Mouse (Mus musculus) CD4-positive, CD25-positive, alpha-beta regulatory T cell, adult 4 months (primary cell): ENCODE measurements around the gene Etfbkmt. TPM values are rescaled to one million over a fixed set of nuclear protein-coding genes. Genes with fewer than 3 reads are reported as not detected.
"Not testable (repeated sequence)": the region's sequence is repeated elsewhere in the genome, so short reads cannot be mapped to it uniquely, and the experiment has no call there.

Experiments used
- ATAC-seq: one replicate; pipeline ENCODE4 v1.8.0; 2017
- polyA plus RNA-seq, 2 experiments: library from polyadenylated mRNA; unstranded; fragments of 100-300 nt; shearing (Covaris generic); gene quantifications; one replicate each; pipeline ENCODE4 v1.2.1; 2017

Gene Etfbkmt
- polyA plus RNA-seq, 2 experiments from 2014 or later: 101 to 109 TPM

- no peak for ATAC-seq
These were observed 5.1 kb upstream of the Etfbkmt start for GRCm38 (mm10) chr6:149134391-149135150.

- no peak for ATAC-seq
These were observed 4.0 kb upstream of the Etfbkmt start for GRCm38 (mm10) chr6:149135631-149136030.

DNA sequence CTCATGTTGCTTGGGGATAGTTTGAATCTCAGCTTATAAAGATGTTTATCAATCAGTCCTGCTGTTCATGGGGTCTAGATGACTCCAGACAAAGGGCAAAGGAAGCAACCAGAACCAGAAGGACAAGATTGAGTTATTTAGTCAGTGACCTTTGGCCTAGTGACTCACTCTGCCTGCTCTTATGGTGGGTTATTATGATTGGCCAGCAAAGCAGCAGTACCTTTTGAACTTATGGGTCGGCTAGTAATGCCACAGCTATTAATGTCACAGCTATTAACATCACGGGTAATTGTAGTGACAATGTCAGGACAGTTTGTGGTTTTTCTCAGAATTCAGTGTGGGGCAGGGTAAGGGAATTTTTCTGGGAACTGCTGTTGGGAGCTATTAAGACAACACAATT, 1.7 kb upstream of the Etfbkmt start:
- ATAC-seq: no peak

GRCm38 (mm10) chr6:149139011-149139410, 638 bp upstream of the Etfbkmt start:
- no peak for ATAC-seq

- ATAC-seq: peak; percentile 91
These were observed 1.9 kb downstream of the Etfbkmt start for GRCm38 (mm10) chr6:149141393-149142173.

DNA sequence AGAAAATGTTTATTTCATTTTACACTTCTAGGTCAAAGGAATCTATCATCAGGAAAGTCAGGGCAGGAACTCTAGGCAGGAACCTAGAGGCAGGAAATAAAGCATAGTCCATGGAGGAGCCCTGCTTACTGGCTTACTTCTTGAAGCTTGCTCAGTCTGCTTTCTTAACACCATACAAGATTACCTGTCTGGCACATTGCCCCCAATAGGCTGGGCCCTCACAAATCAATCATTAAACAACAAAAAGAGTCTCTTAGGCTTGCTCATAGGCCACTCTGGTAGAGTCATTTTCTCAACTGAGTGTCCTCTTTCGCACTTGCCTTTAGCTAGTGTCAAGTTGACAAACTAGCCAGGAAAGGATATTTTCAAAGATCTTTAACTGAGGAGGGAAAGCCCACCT, 5.5 kb downstream of the Etfbkmt start:
- no peak for ATAC-seq

DNA sequence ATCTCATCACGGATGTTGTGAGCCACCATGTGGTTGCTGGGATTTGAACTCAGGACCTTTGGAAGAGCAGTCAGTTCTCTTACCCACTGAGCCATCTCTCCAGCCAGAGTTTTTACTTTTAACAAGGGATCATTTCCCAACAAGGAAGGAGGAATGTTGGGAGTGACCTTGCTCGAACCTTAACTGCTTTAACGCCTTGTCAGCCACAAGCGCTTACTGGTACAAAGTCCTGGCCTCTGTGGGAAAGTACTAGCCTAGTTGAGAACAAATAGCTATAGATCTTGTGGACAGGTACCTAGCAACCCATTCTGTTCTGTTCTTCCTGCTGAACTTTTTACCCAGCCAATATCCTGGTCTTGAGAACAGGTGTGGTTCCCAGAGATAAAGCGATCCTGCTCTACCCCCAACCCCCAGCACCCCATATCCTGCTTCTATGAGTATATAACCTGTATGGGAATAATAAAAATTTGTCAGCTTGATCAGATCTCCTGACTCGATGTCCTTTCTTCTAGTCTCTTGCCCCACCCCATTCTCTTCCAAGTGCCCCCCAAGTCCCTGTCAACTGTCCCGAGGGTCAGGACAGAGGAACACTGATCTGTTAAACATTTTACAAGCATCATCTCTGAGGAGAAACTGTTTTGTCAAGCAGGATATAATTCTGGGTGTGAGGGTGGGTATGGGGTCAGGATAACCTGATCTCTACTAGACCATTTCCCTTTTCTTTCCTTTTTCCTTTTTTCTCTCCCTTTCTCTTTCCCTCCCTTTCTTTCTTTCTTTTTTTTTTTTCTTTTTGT, 9.0 kb downstream of the Etfbkmt start:
- ATAC-seq: no peak

DNA sequence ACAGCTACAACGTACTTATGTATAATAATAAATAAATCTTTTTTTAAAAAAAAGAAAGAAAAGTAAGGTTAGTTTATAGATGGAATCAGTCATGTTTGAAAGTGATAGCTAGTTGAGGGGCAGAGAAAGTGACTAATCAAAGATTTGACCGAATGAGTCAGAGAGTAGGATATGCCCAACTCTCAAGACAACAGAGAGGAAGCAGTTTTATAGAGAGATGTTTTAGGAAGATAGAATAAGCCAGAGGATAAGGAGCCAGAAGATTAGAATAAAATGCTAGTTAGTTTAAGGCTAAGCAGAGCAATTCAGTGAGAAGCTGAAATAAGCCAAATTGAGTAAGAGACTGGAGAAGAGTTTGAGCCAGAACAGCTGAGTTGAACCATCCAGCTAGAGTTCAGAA, 12.5 kb downstream of the Etfbkmt start:
- ATAC-seq: no peak

GRCm38 (mm10) chr6:149153473-149154115, 13.9 kb downstream of the Etfbkmt start:
- no peak for ATAC-seq

DNA sequence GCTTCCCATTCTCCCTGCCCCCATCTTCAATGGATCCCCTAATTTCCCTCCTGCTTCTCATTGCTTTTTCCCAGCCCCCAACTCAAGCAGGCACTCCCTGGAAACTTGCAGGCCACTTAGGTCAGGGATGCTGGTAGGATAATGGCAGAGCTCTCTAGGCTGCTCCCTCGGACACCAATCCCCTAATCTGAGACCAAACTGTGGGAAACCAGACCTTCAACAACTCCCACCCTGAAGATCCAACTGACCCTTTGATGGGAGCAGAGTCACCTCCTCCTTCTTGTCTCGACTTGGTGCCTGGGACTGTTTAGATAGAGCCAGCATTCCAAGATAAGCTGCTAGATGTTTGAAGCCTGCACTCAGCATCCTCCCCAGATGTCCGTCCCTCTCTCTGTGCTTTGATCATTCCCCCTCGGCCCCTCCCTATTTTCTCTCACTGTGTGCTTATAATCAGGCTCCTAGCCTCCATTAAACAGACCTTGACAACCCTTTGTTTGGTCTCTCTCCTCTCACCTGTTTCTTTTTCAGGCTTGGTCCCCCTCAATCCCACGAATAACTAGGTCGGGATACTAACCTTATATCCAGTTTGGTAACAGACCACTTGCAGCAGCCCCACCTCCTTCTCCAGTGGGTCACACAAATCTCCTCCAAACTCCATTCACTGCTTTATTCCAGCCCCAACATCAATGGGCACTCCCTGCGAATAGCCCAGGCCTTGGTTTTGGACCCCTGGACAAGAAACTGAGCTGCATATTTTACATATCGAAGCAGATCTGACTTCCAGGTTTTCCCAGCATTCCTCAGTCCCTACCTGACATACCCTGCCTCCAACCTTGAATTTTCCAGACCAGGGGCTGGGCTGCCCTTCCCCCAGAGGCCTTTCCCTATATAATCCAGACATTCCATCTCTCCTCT, 14.7 kb downstream of the Etfbkmt start:
- ATAC-seq: no peak

- no peak for ATAC-seq
These were observed 15.6 kb downstream of the Etfbkmt start for GRCm38 (mm10) chr6:149155031-149155841.

DNA sequence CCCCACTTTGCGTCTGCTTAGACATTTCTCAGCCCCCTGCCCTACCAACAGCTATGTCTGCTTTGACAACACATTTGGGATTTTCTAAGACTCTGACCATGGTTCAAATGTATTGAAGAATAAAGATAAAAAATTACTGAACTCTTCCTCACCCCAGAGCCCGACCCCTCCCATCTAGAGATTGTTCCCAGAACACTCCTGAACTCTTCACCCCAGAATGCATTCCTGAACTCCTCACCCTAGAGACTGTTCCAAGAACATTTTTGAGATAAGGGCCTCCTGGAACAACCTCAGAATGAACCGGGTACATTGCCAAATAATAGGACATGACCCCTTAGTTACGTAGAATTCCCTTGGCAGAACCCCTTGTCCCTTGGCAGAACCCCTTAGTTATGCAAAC, 27.4 kb downstream of the Etfbkmt start:
- ATAC-seq: not testable (repeated sequence)

DNA sequence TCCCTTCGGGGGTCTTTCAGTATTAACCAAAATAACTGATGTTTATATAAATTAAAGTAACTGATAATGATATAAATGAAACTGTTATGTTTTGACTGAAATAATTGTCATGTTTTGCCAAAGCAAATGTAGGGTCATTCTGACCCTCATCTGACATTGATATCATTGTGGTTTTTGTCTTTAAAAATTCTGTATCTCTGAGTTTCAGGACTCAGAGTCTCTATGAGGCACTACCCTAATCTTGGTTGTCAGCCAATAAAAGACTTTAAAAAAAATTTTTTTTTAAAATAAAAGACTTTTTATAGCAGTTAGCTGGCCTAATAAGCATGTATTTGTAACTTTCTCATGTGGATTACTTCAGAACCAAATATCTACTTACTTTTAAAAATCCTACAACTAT, 28.0 kb downstream of the Etfbkmt start:
- no peak for ATAC-seq

- ATAC-seq: no peak
These were observed 28.8 kb downstream of the Etfbkmt start for GRCm38 (mm10) chr6:149168436-149168835.

GRCm38 (mm10) chr6:149169965-149170364, 30.3 kb downstream of the Etfbkmt start:
- not testable (repeated sequence) for ATAC-seq

- no peak for ATAC-seq
These were observed 34.4 kb downstream of the Etfbkmt start for GRCm38 (mm10) chr6:149173831-149174625.

DNA sequence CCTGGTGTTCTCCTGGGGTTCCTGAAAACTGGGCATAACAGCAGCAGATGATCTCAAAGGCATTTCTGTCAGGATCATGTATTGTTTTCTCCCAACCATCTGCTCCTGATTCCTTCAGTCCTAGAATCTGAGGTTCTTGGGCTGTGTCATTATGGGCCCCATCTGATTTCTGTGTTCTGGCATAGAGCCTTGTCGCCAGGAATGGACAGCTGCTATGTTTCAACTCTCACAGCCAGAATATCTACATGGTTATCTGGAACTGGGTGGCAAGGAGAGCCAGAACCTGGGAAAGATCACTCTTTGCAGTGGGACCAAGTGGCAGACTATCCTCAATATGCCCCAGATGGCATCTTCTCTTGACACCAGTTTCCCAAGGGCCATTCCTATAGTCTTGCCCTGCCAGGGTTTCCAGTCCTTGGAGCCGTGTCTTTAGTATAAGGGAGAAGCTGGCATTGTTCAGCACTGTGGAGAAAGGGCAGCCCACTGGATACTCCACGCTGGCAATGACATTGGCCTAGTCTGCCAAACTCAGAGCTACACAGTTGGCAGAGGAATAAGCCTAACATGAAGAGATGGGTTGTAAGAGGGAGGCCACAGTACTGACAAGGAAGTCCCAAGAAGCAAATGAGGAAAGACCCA, 35.4 kb downstream of the Etfbkmt start:
- ATAC-seq: no peak

GRCm38 (mm10) chr6:149179064-149179463, 39.4 kb downstream of the Etfbkmt start:
- ATAC-seq: no peak

- no peak for ATAC-seq
These were observed 44.4 kb downstream of the Etfbkmt start for GRCm38 (mm10) chr6:149184007-149184406.
